Mouse (Mus musculus) limb, embryonic 12.5 days (tissue): Measurements from ENCODE around the gene Melk. TPM values are rescaled to one million over a fixed set of nuclear protein-coding genes. Genes with fewer than 3 reads are reported as not detected.

ENCODE experiments used
- ATAC-seq: fragments of 200-750 bp; cut with Nextera tagmentation; 2 replicates; pipeline ENCODE4 v1.8.0; 2017; ENCODE audit warnings: low read depth, moderate TSS enrichment; ENCODE audit not compliant: insufficient number of reproducible peaks, insufficient read depth, low FRiP score, low TSS enrichment
- H3K27ac ChIP-seq: fragments of 300-500 bp; sonication (generic); 2 replicates; pipeline ENCODE4 v1.5.1; 2016; ENCODE audit warnings: mild to moderate bottlenecking, moderate library complexity
- H3K27me3 ChIP-seq: fragments of 300-500 bp; sonication (generic); 2 replicates; pipeline ENCODE4 v1.6.1; 2016; ENCODE audit warnings: mild to moderate bottlenecking, moderate library complexity
- H3K36me3 ChIP-seq: fragments of 300-500 bp; sonication (generic); 2 replicates; pipeline ENCODE4 v1.6.1; 2016; ENCODE audit warnings: mild to moderate bottlenecking, moderate library complexity
- H3K4me1 ChIP-seq: fragments of 300-500 bp; sonication (generic); replicated peaks from 2 replicates; pipeline ENCODE4 v1.6.1; 2016
- H3K4me2 ChIP-seq: fragments of 300-500 bp; sonication (generic); 2 replicates; pipeline ENCODE4 v1.6.1; 2016; ENCODE audit warnings: mild to moderate bottlenecking, moderate library complexity
- H3K4me3 ChIP-seq: fragments of 300-500 bp; sonication (generic); replicated peaks from 2 replicates; pipeline ENCODE4 v1.5.1; 2016; ENCODE audit warnings: mild to moderate bottlenecking
- H3K9ac ChIP-seq: fragments of 300-500 bp; sonication (generic); replicated peaks from 2 replicates; pipeline ENCODE4 v1.6.1; 2016; ENCODE audit warnings: mild to moderate bottlenecking, moderate library complexity
- H3K9me3 ChIP-seq: fragments of 300-500 bp; sonication (generic); 2 replicates; pipeline ENCODE4 v1.6.1; 2016; ENCODE audit warnings: mild to moderate bottlenecking, moderate library complexity
- WGBS: fragments of 180-500 bp; shearing (Covaris S2); methylation state at CpG from one replicate; pipeline ENCODE4 v1.1.7; 2016; 5-methylcytosine and 5-hydroxymethylcytosine counted together
- polyA plus RNA-seq: library from polyadenylated mRNA; unstranded; fragments of >200 nt; fragmentation: Nextera tagmentation; extraction: Ambion mirVana; gene quantifications from 2 replicates; pipeline ENCODE4 v1.2.1, GENCODE M21; 2016

The Melk gene
- polyA plus RNA-seq, result 54.9 and 55.2 TPM in 2 replicates

DNA sequence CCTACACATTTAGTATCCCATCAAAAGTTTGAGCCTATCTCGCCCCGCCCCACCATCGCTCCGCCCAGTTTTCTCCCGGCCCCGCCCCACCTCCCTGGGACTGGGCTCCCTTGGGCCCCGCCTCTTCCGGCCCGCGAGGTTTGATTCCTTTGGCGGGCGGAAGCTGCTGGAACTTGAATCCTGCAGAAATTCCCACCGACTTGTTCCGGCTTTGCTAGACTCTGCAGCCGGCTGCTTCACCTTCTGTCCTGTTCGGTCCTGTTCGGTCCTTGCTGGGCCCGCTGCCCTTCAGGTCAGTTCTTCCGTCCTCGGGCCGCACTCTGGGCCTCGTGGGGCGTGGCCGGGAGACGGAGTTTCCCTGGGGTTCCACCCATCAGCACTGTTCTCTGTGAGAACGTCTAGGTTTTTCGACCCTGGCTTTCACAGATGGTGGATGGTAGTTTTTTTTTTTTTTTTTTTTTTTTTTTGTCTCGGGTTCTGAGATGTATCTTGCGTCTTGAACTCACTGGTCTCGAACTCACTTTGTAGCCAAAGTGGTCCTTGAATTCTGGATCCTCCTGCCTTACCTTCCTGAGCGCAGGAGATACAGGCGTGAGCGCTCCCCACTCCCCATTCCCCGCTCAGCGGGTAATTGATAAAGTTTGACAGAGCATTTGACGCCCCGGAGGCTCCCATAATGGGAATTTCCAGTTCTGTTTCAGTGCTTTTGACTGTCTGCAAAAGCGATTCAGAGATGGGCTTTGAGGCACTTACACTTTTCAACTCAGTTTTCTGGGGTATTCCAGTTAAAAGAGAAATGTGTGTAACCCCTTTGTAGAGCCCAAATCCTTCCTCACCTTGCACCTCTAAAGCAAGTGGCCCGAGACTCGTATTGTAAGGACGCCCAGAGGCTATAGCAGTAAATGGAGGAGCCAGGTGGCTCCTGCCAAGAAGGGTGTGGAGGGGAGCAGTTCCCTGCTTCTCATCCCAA is at the start of gene Melk:
Melk (plus strand) TSS at position 96 of the 970 bp plus-strand sequence.
- peak within 1 kb of the TSS; percentile 77 for H3K27ac ChIP-seq
- H3K9ac ChIP-seq, result peak within 1 kb of the TSS; percentile 71
- 1% methylated on average over 41 of the region's 41 CpGs for whole genome bisulfite sequencing
- H3K27me3 ChIP-seq, result no peaks in the 10 kb centered on the region
- H3K9me3 ChIP-seq, result no peaks in the 10 kb centered on the region
- H3K36me3 ChIP-seq, result peaks cover 13% of the 10 kb centered on the region
- peak within 1 kb of the TSS; percentile 68 for H3K4me2 ChIP-seq
- peaks cover 10% of the 10 kb centered on the region for H3K4me1 ChIP-seq
- H3K4me3 ChIP-seq, result peak within 1 kb of the TSS; percentile 80
- ATAC-seq, result peak; percentile 73

DNA sequence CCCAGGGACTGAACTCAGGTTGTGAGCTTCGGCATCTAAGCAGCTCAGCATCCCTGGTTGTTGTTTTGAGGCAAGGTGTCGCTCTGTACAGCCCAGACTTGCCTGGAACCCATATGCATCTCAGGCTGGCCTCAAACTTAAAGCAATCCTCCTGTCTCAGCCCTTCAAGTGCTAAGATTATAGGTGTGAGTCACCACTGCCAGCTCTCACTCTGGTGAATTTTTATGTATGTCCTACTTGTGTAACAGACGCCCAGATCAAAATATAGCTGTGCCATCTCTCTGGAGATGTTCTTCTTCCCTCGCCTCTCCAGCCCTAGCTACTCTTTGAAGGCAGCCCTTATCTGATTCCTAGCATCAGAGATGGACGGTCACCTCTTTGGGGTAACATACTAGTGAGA is 49.2 kb upstream of the Melk start:
- ATAC-seq, result no peak
- Histone ChIP-seq H3K4me2 (no peak overlapping the region), H3K36me3 (no peaks in the 10 kb centered on the region), H3K27me3 (peaks cover 49% of the 10 kb centered on the region), H3K4me3 (no peak overlapping the region), H3K9ac (no peak overlapping the region), H3K27ac (no peak overlapping the region), H3K4me1 (peaks cover 11% of the 10 kb centered on the region), H3K9me3 (no peaks in the 10 kb centered on the region)
- 73% methylated on average over 5 of the region's 5 CpGs for WGBS

DNA sequence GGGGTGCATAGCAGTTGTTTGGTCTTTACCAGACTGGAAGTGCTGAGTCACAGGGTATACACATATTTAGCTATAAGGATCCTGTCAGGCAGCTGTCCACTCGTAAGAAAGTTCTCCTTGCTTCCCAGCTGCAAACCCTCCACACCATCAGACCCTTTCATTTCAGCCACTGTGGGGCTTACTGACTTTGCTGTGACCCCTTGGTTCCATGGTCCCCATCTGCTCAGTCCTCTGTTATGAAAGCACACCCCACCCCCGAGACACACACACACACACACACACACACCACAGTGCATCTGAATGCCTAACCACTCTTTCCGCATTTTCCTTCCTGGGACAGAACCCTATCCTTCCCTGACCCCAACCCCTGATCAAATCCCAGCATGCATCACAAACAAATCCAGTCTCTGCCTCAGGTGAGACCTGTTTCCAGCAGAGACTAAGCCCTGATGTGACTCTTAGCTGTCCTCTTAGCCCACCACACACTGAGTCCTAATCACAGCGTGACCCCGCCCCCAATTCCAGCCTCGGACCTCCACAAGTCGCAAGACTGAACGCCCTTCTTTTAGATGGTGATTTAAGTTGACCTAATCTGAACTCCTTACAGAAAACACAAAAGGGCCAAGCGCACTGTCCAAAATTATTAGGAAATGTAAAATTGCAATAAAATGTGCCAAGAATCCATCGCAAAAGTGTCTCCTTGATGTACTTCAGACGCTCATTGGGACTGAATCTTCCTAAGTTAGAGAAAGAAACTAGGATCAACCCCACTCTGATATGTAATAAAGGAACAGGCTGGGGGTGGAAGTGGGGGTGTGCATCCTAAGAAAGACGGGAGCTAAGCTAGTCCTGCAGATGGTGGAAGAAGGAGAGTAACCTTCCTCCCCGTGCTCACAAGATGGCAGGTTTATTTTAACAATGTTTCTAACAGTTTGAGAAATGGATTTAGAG is 48.4 kb upstream of the Melk start:
- ATAC-seq, result no peak
- Histone ChIP-seq H3K36me3 (no peaks in the 10 kb centered on the region), H3K4me1 (peaks cover 9% of the 10 kb centered on the region), H3K27ac (no peak overlapping the region), H3K4me2 (no peak overlapping the region), H3K27me3 (peaks cover 44% of the 10 kb centered on the region), H3K4me3 (no peak overlapping the region), H3K9me3 (no peaks in the 10 kb centered on the region), H3K9ac (no peak overlapping the region)
- 10% methylated on average over 13 of the region's 13 CpGs for WGBS

- Histone ChIP-seq H3K4me3 (no peak overlapping the region), H3K27ac (no peak overlapping the region), H3K4me2 (no peak overlapping the region), H3K9me3 (no peaks in the 10 kb centered on the region), H3K4me1 (0 out of 2 replicates have a peak, but pooled peaks cover 3% of the 10 kb centered on the region), H3K9ac (no peak overlapping the region), H3K27me3 (peaks cover 36% of the 10 kb centered on the region), H3K36me3 (no peaks in the 10 kb centered on the region)
- WGBS, result 8% methylated on average over 6 of the region's 6 CpGs
- ATAC-seq, result no peak
Observed at GRCm38 (mm10) chr4:44253191-44253590, 47.5 kb upstream of the Melk start.

DNA sequence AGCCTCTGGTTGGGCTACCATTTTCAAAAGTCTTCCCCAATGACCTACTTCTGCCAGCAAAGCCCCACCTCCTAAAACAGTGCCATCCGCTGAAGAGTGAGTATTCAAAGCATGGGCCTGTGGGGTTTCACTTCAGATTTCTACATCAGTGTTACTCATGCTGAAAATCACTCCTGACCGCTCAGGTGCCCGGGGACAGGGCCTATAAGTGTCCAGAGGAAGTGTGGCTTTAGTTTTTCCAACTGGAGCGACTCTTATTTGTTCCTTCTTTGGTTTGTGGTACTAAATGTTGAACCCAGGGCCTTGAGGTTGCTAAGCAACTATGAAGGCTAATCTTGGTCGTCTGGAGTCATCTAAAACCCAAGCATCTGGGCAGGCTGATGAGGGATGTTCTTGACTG is 46.1 kb upstream of the Melk start:
- 75% methylated on average over 5 of the region's 5 CpGs for WGBS
- Histone ChIP-seq H3K4me3 (no peak overlapping the region), H3K9ac (no peak overlapping the region), H3K27me3 (peaks cover 23% of the 10 kb centered on the region), H3K27ac (no peak overlapping the region), H3K9me3 (no peaks in the 10 kb centered on the region), H3K4me1 (0 out of 2 replicates have a peak, but pooled peaks cover 3% of the 10 kb centered on the region), H3K36me3 (no peaks in the 10 kb centered on the region), H3K4me2 (no peak overlapping the region)
- ATAC-seq, result no peak

GRCm38 (mm10) chr4:44259126-44259525 is 41.5 kb upstream of the Melk start:
- no peak for ATAC-seq
- no peak overlapping the region for H3K4me2 ChIP-seq

DNA sequence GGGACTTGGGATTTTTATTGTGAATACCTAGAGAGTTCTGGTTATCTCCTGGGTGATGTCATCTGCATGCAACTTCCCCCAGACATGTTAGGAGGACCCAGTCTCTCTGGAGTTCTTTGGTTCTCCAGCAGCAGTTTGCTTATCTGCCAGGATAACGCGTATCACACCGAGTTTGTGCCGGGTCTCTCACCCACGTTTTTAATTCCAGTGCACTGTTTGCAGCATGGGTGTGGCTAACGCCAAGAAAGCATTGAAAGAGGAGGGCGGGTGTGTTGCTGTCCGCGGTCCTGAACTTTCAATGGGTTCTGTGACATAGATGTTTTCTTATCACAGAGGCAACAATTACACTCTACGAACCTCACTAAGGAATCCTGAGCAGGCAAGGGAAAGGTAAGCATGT is 40.4 kb upstream of the Melk start:
- Histone ChIP-seq H3K36me3 (no peaks in the 10 kb centered on the region), H3K9ac (no peak overlapping the region), H3K27me3 (0 out of 2 replicates have a peak, but pooled peaks cover 3% of the 10 kb centered on the region), H3K4me2 (no peak overlapping the region), H3K9me3 (no peaks in the 10 kb centered on the region), H3K4me3 (no peak overlapping the region), H3K27ac (no peak overlapping the region), H3K4me1 (no peaks in the 10 kb centered on the region)
- WGBS, result 5% methylated on average over 10 of the region's 10 CpGs
- ATAC-seq, result no peak

More at GRCm38 (mm10) chr4:44259126-44259525, 41.5 kb upstream of the Melk start:
- H3K27me3 ChIP-seq, result peaks cover 3% of the 10 kb centered on the region; the same call in 1 of the 2 replicates
- no peak overlapping the region for H3K27ac ChIP-seq
- no peak overlapping the region for H3K4me3 ChIP-seq
- H3K36me3 ChIP-seq, result no peaks in the 10 kb centered on the region
- H3K4me1 ChIP-seq, result no peaks in the 10 kb centered on the region
- WGBS, result 87% methylated on average over 4 of the region's 4 CpGs
- no peak overlapping the region for H3K9ac ChIP-seq
- H3K9me3 ChIP-seq, result no peaks in the 10 kb centered on the region

DNA sequence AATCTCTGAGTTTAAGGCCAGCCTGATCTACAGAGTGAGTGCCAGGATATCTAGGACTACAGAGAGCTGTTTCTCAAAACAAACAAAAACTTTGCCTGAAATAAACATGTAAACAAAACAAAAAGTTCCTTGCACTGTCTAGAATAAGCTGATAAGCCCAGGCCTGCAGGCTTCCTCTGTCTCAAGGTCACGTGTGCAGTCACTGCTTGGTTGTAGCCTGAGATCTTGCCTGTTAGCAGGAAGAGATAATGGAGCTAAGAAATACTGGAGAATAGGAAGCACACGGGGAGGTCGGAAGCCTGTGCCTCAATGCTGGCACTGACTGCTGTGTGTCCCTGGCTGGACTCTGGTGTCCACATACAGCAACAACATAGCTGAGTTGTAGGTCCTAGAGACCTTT is 35.2 kb upstream of the Melk start:
- ATAC-seq, result no peak
- Histone ChIP-seq H3K36me3 (no peaks in the 10 kb centered on the region), H3K27ac (no peak overlapping the region), H3K4me2 (no peak overlapping the region), H3K27me3 (0 out of 2 replicates have a peak, but pooled peaks cover 3% of the 10 kb centered on the region), H3K9ac (no peak overlapping the region), H3K4me3 (no peak overlapping the region), H3K4me1 (no peaks in the 10 kb centered on the region), H3K9me3 (no peaks in the 10 kb centered on the region)
- 84% methylated on average over 3 of the region's 3 CpGs for WGBS

DNA sequence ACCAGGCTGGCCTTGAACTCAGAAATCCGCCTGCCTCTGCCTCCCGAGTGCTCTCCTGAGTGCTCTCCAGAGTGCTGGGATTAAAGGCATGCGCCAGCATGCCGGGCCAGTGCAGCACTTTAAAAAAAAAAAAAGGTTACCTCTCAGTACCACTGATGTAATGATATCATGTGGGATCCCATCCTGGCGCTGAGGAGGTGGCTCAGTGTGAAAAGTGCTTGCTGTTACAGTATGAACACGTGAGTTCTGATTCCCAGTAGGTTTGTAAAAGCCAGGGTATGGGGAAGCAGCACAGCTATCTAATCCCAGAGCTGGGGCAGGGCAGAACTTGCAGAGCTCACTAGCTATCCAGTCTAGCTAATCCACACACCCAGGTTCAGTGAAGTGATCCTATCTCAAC is 33.2 kb upstream of the Melk start:
- no peak for ATAC-seq
- H3K27me3 ChIP-seq, result no peaks in the 10 kb centered on the region
- 84% methylated on average over 6 of the region's 6 CpGs for WGBS
- H3K4me2 ChIP-seq, result no peak overlapping the region
- no peaks in the 10 kb centered on the region for H3K36me3 ChIP-seq
- no peaks in the 10 kb centered on the region for H3K4me1 ChIP-seq
- H3K27ac ChIP-seq, result no peak overlapping the region
- H3K9ac ChIP-seq, result no peak overlapping the region
- no peaks in the 10 kb centered on the region for H3K9me3 ChIP-seq
- no peak overlapping the region for H3K4me3 ChIP-seq

DNA sequence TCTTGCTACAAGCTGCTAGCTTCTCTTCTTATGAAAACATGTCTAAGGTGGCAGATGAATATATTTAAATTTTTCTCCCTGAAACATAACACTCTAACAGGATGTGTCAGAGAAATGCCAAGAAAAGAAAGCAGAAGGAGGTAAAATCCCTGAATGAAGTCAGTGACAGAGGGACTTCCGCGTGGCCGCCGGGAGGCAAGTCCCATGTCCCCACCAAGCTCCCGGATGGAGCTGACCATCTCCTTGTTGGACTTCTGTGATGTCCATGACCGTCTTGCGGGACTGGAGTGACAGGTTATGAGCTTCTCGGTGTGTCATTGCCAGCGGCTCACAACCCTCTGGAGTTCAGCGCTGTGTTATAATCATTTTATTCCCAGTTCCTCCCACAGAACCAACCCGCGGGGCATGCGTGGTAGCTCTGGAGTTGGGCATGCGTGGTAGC is 31.3 kb upstream of the Melk start:
- H3K9ac ChIP-seq, result no peak overlapping the region
- H3K27ac ChIP-seq, result no peak overlapping the region
- ATAC-seq, result no peak
- H3K9me3 ChIP-seq, result no peaks in the 10 kb centered on the region
- 92% methylated on average over 14 of the region's 14 CpGs for WGBS
- H3K4me1 ChIP-seq, result no peaks in the 10 kb centered on the region
- H3K36me3 ChIP-seq, result no peaks in the 10 kb centered on the region
- H3K4me3 ChIP-seq, result no peak overlapping the region
- no peak overlapping the region for H3K4me2 ChIP-seq
- no peaks in the 10 kb centered on the region for H3K27me3 ChIP-seq

DNA sequence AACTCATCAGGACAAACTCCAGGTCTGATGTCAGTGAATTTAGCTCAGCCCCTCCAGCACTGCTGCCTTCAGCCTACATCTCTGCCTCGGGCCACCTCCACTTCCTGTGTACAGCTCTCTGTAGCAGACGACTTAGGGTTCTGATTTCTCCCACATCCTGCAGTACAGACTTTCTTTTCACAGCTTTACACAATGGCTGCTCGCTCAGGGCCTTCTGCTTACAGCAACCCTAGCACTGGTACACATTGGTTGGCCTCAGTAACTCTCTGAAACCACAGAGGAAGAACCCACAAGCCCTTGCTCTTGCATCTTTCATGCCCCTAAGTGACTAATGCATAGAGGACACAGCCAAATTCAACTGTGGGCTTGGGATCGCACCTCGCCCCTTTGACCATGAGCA is 29.5 kb upstream of the Melk start:
- no peak overlapping the region for H3K4me3 ChIP-seq
- no peaks in the 10 kb centered on the region for H3K36me3 ChIP-seq
- no peak overlapping the region for H3K27ac ChIP-seq
- no peaks in the 10 kb centered on the region for H3K27me3 ChIP-seq
- H3K4me1 ChIP-seq, result no peaks in the 10 kb centered on the region
- ATAC-seq, result no peak
- no peak overlapping the region for H3K9ac ChIP-seq
- WGBS, result 70% methylated on average over 5 of the region's 5 CpGs
- no peaks in the 10 kb centered on the region for H3K9me3 ChIP-seq
- no peak overlapping the region for H3K4me2 ChIP-seq
